Mouse (Mus musculus) retina, embryonic 14.5 days (tissue): ENCODE measurements around the gene Prdx3.
A peak's percentile ranks its signal among the peaks of the same experiment; 100 is the strongest.

ENCODE experiments used
- DNase-seq: peaks from one replicate; pipeline ENCODE4 v3.0.0-alpha.2; 2015; ENCODE audit warnings: low spot score

Gene Prdx3

DNA sequence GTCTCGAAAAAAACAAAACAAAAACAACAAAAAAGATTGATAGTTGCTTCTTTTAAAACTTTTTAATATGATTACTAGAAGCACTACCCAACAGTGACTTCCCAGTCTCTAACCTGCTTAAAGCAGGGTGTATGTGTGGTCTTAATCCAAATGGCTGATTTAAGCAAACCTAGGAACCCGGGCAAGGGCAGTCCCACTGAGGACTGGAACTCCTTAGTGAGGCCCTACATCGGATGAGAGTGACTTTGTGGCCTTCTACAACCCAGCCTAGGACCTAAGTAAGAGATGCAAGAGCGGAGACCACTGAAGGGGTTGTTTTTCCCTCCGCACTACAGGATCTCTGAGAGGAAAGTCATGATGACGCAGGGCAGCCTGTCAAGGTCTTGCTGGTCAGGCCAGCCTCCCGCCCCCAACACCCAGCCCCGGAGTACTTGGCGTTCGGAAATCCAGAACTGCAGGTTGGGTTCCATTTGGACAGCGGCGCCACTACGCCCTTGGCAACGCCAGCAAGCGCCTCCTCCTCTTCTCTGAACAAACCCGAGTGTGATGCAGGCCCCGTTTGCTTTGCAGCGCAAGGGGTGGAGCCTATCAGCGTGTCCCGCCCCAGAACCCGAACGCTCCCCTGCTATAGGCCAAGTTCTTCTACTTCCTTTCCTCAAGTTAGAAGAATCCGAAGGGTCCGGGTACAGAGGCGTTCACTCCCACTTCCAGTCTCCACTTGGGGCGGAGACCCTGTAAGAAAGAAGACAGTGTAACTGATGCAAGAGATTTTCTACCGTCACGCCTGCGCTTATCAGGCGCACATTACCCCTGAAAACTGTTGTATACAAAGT lies 13.3 kb downstream of the Prdx3 start, which contains the start of gene Sfxn4:
Gene Sfxn4, minus strand, starts transcription at position 612 of the 833 bp plus-strand sequence.
- peak; percentile 90 for DNase-seq

GRCm38 (mm10) chr19:60845731-60846130 lies 28.6 kb downstream of the Prdx3 start:
- DNase-seq: no peak

- DNase-seq: no peak
Measured at GRCm38 (mm10) chr19:60843324-60843723, 31.0 kb downstream of the Prdx3 start.

- peak; percentile 85 for DNase-seq
Measured at GRCm38 (mm10) chr19:60837747-60838146, 36.6 kb downstream of the Prdx3 start.

DNA sequence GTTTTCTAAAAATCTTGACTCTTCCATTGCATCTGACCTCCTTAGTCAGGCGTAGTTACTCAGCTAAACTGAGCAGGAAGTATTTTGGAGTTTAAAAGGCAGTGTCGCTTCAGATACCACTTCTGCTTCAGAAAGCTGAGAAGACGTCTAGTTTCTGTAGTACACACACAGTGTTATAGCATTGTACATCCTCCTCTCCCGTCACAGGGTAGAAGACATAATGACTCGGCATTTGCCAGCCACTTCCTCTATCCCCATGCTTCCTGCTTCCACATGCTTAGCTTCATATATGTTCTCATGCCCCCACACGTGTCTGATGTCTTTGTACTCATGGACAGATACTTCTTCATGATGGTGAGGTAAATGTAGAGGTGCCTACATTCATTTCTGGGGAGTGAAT lies 55.7 kb downstream of the Prdx3 start:
- no peak for DNase-seq
